8 mouse cellular contexts compared by ENCODE assay signal in genomic region chr19:44297862-44298261, GRCm38 (mm10). TPM values are rescaled to one million over a fixed set of nuclear protein-coding genes. Genes with fewer than 3 reads are reported as not detected.
DNase-seq lines count a peak whose midpoint lies in the region; ATAC-seq and TF ChIP-seq lines count a peak whose summit lies in the region.
"Had no signal": no experiment of that assay in that cellular context is flagged by ENCODE, and none has a peak within 500 bp of the region (broad histone marks: within the 10 kb centered on the region; RNA-seq: fewer than 3 reads in every experiment).

No protein-coding gene starts in this region.

- no peak overlapping the region for H3K27ac ChIP-seq in lung, embryonic 14.5 days (ENCODE audit: low read depth)
- no peak overlapping the region for H3K27ac ChIP-seq in forebrain, embryonic 11.5 days (ENCODE audit: low read depth, low read length)
- H3K27ac ChIP-seq in limb, embryonic 10.5 days = no peak overlapping the region
- H3K27ac ChIP-seq in neural tube, embryonic 14.5 days (ENCODE audit: low read depth, low read length) = no peak overlapping the region

- no peak for DNase-seq in lung, embryonic 14.5 days
- no peak for DNase-seq in lung, postnatal 36 days
- DNase-seq in forebrain, embryonic 11.5 days (ENCODE audit: low spot score) = no peak
- DNase-seq in limb, embryonic 10.5 days (ENCODE audit: low spot score) = no peak
- no peak for DNase-seq in gastrocnemius, adult 18-20 months (ENCODE audit: low spot score)
- no peak for DNase-seq in frontal cortex, adult 2 months (ENCODE audit: extremely low spot score in 1 of 2, low spot score in 1 of 2)
- DNase-seq: kidney, adult 9 months had no signal

- peak overlapping the region; percentile 81 for H3K4me3 ChIP-seq in lung, embryonic 14.5 days (ENCODE audit: low read depth, low read length)
- peak overlapping the region; percentile 93 for H3K4me3 ChIP-seq in forebrain, embryonic 11.5 days (ENCODE audit: low read depth, low read length)
- H3K4me3 ChIP-seq in limb, embryonic 10.5 days = peak overlapping the region; percentile 94
- H3K4me3 ChIP-seq in neural tube, embryonic 14.5 days (ENCODE audit: low read depth, low read length) = peak overlapping the region; percentile 79

- peak overlapping the region; percentile 83 for H3K9ac ChIP-seq in lung, embryonic 14.5 days
- H3K9ac ChIP-seq in forebrain, embryonic 11.5 days (ENCODE audit: low read length) = peak overlapping the region; percentile 98; the same call in 1 of the 2 replicates
- H3K9ac ChIP-seq in neural tube, embryonic 14.5 days (replicated peaks; ENCODE audit: low read depth, low read length) = peak overlapping the region; percentile 58

- peaks cover 77% of the 10 kb centered on the region for H3K36me3 ChIP-seq in lung, embryonic 14.5 days (ENCODE audit: insufficient read depth)
- peaks cover 40% of the 10 kb centered on the region for H3K36me3 ChIP-seq in forebrain, embryonic 11.5 days (ENCODE audit: control insufficient read depth, insufficient read depth, low read length)
- H3K36me3 ChIP-seq in limb, embryonic 10.5 days = peaks cover 81% of the 10 kb centered on the region
- peaks cover 59% of the 10 kb centered on the region for H3K36me3 ChIP-seq in neural tube, embryonic 14.5 days (ENCODE audit: control insufficient read depth, insufficient read depth, low read length)

- peaks cover 36% of the 10 kb centered on the region for H3K4me1 ChIP-seq in lung, embryonic 14.5 days (ENCODE audit: insufficient read depth)
- peaks cover 31% of the 10 kb centered on the region for H3K4me1 ChIP-seq in forebrain, embryonic 11.5 days (replicated peaks; ENCODE audit: control insufficient read depth, insufficient read depth, low read length)
- H3K4me1 ChIP-seq in limb, embryonic 10.5 days = peaks cover 60% of the 10 kb centered on the region
- H3K4me1 ChIP-seq in neural tube, embryonic 14.5 days (ENCODE audit: control insufficient read depth, insufficient read depth, low read length) = peaks cover 57% of the 10 kb centered on the region

- no peaks in the 10 kb centered on the region for H3K27me3 ChIP-seq in lung, embryonic 14.5 days (ENCODE audit: insufficient read depth, low read length)
- H3K27me3 ChIP-seq in forebrain, embryonic 11.5 days (ENCODE audit: control insufficient read depth, insufficient read depth, low read length) = no peaks in the 10 kb centered on the region
- H3K27me3 ChIP-seq in limb, embryonic 10.5 days (ENCODE audit: low read depth, poor library complexity, severe bottlenecking) = no peaks in the 10 kb centered on the region
- no peaks in the 10 kb centered on the region for H3K27me3 ChIP-seq in neural tube, embryonic 14.5 days (ENCODE audit: control insufficient read depth, insufficient read depth, low read length)

- TF ChIP-seq CTCF in lung, embryonic 14.5 days (IDR thresholded peaks at IDR 0.05; ENCODE audit: low read depth) = no peak

- ATAC-seq in lung, embryonic 14.5 days (ENCODE audit: insufficient read depth) = no peak
- ATAC-seq in forebrain, embryonic 11.5 days (replicated peaks; ENCODE audit: low FRiP score) = no peak
- ATAC-seq in neural tube, embryonic 14.5 days (ENCODE audit: low read depth) = no peak

- 54% methylated on average over 9 of the region's 9 CpGs for WGBS in lung, embryonic 14.5 days
- WGBS in forebrain, embryonic 11.5 days = 88% methylated on average over 9 of the region's 9 CpGs
- WGBS in limb, embryonic 10.5 days = 93% methylated on average over 9 of the region's 9 CpGs
- 72% methylated on average over 9 of the region's 9 CpGs for WGBS in neural tube, embryonic 14.5 days

- peak overlapping the region; percentile 90 for H3K4me2 ChIP-seq in lung, embryonic 14.5 days
- H3K4me2 ChIP-seq in forebrain, embryonic 11.5 days (ENCODE audit: low read depth, low read length, severe bottlenecking) = peak overlapping the region; percentile 93
- H3K4me2 ChIP-seq in neural tube, embryonic 14.5 days (ENCODE audit: low read depth, low read length) = peak overlapping the region; percentile 95

- no peaks in the 10 kb centered on the region for H3K9me3 ChIP-seq in lung, embryonic 14.5 days (ENCODE audit: low read depth, low read length)
- no peaks in the 10 kb centered on the region for H3K9me3 ChIP-seq in forebrain, embryonic 11.5 days (ENCODE audit: control insufficient read depth, low read length)
- H3K9me3 ChIP-seq in limb, embryonic 10.5 days (replicated peaks) = no peaks in the 10 kb centered on the region
- H3K9me3 ChIP-seq in neural tube, embryonic 14.5 days (ENCODE audit: control insufficient read depth, low read length) = no peaks in the 10 kb centered on the region

RNA-seq across cellular contexts. Expression of gene Scd2, which starts 4.4 kb away (rescaled TPM):
- 248 and 257 TPM in 2 replicates for polyA plus RNA-seq in lung, embryonic 14.5 days (2014; fragmentation: Nextera tagmentation; extraction: Ambion mirVana)
- polyA plus RNA-seq in forebrain, embryonic 11.5 days (2014; fragmentation: Nextera tagmentation; extraction: Ambion mirVana) = 433 and 466 TPM in 2 replicates
- 324 and 335 TPM in 2 replicates for polyA plus RNA-seq in limb, embryonic 10.5 days (2016; fragmentation: Nextera tagmentation; extraction: Ambion mirVana)
- polyA plus RNA-seq in neural tube, embryonic 14.5 days (2014; fragmentation: Nextera tagmentation; extraction: Ambion mirVana) = 293 and 373 TPM in 2 replicates
- 1 to 10 TPM; 5.5 to 8.3 TPM for total RNA-seq in gastrocnemius, adult 18-20 months (2021)
- 626 and 656 TPM in 2 replicates for polyA plus RNA-seq in frontal cortex, adult 2 months (2012; rRNA removed)

RNA-seq across cellular contexts. Expression of gene Scd4, which starts 35.0 kb away (rescaled TPM):
- 0.15 TPM in 1 of 2 replicates, not detected in the other for polyA plus RNA-seq in lung, embryonic 14.5 days (2014; fragmentation: Nextera tagmentation; extraction: Ambion mirVana)
- not detected in 2 replicates for polyA plus RNA-seq in forebrain, embryonic 11.5 days (2014; fragmentation: Nextera tagmentation; extraction: Ambion mirVana)
- polyA plus RNA-seq in limb, embryonic 10.5 days (2016; fragmentation: Nextera tagmentation; extraction: Ambion mirVana) = 0.08 and 0.11 TPM in 2 replicates
- polyA plus RNA-seq in neural tube, embryonic 14.5 days (2014; fragmentation: Nextera tagmentation; extraction: Ambion mirVana) = 0.13 and 0.15 TPM in 2 replicates
- total RNA-seq in gastrocnemius, adult 18-20 months (2021) = under 1 TPM in 1 of 2 experiments, not detected in 1; 0.14 TPM
- 0.27 and 0.30 TPM in 2 replicates for polyA plus RNA-seq in frontal cortex, adult 2 months (2012; rRNA removed)
